Mouse (Mus musculus) forebrain, embryonic 12.5 days (tissue): Measurements from ENCODE around the gene Sstr3. TPM values are rescaled to one million over a fixed set of nuclear protein-coding genes. Genes with fewer than 3 reads are reported as not detected.

ENCODE experiments used
- ATAC-seq: fragments of 200-750 bp; cut with Nextera tagmentation; 2 replicates; pipeline ENCODE4 v1.8.0; 2017; ENCODE audit warnings: moderate TSS enrichment; ENCODE audit not compliant: low FRiP score
- H3K27ac ChIP-seq: fragments of 300-500 bp; sonication (generic); 2 replicates; pipeline ENCODE4 v1.5.1; 2016; ENCODE audit warnings: mild to moderate bottlenecking
- H3K27me3 ChIP-seq: fragments of 300-500 bp; sonication (generic); 2 replicates; pipeline ENCODE4 v1.6.1; 2016; ENCODE audit warnings: mild to moderate bottlenecking
- H3K36me3 ChIP-seq: fragments of 300-500 bp; sonication (generic); replicated peaks from 2 replicates; pipeline ENCODE4 v1.6.1; 2016; ENCODE audit warnings: mild to moderate bottlenecking
- H3K4me1 ChIP-seq: fragments of 300-500 bp; sonication (generic); 2 replicates; pipeline ENCODE4 v1.6.1; 2016
- H3K4me2 ChIP-seq: fragments of 300-500 bp; sonication (generic); 2 replicates; pipeline ENCODE4 v1.6.1; 2016; ENCODE audit warnings: mild to moderate bottlenecking, moderate library complexity
- H3K4me3 ChIP-seq: fragments of 300-500 bp; sonication (generic); replicated peaks from 2 replicates; pipeline ENCODE4 v1.5.1; 2016; ENCODE audit warnings: mild to moderate bottlenecking
- H3K9ac ChIP-seq: fragments of 300-500 bp; sonication (generic); 2 replicates; pipeline ENCODE4 v1.6.1; 2016; ENCODE audit warnings: mild to moderate bottlenecking
- H3K9me3 ChIP-seq: fragments of 300-500 bp; sonication (generic); 2 replicates; pipeline ENCODE4 v1.6.1; 2016
- WGBS: fragments of 180-500 bp; shearing (Covaris S2); methylation state at CpG from one replicate; pipeline ENCODE4 v1.1.7; 2016; 5-methylcytosine and 5-hydroxymethylcytosine counted together
- polyA plus RNA-seq: library from polyadenylated mRNA; unstranded; fragments of >200 nt; fragmentation: Nextera tagmentation; extraction: Ambion mirVana; gene quantifications from 2 replicates; pipeline ENCODE4 v1.2.1, GENCODE M21; 2016

Sstr3 gene
- polyA plus RNA-seq, 1 experiment from 2014 or later = 0.32 TPM

DNA sequence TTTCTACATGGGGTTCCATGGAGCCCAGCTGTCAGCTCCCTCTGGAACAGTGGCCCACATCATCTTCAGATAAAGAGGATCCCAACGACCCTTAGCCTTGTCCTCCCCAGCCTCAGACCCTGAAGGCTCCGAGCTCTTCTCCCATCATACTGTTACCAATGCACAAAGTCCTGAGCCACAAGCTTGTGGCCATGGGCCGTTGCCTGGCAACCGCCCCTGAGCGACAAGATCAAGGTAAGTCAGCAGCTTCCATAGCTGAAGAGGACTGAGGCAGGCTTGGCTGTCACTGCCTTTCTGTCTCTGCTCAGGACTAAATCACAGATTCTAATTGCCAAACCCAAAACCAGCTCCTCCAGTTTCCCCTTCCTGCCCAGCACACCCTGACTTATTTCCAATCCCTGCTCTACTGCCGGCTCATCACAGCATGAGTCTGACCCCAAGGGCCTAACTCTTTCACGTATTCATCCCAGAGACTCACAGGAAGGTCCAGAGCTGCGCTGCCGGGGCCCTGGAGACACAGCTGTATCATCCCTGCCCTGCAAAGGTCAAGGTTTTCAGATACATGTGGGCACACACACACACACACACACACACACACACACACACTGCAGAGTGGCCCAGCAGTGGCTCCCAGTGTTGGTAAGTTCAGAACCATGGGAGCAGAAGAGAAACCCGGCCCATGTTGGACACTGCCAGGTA lies 8.6 kb downstream of the Sstr3 start:
- ATAC-seq = no peak
- 47% methylated on average over 10 of the region's 10 CpGs for WGBS
- Histone ChIP-seq H3K27me3 (peaks cover 24% of the 10 kb centered on the region), H3K27ac (no peak overlapping the region), H3K4me2 (no peak overlapping the region), H3K9ac (no peak overlapping the region), H3K4me1 (peaks cover 19% of the 10 kb centered on the region), H3K9me3 (no peaks in the 10 kb centered on the region), H3K4me3 (no peak overlapping the region), H3K36me3 (no peaks in the 10 kb centered on the region)

DNA sequence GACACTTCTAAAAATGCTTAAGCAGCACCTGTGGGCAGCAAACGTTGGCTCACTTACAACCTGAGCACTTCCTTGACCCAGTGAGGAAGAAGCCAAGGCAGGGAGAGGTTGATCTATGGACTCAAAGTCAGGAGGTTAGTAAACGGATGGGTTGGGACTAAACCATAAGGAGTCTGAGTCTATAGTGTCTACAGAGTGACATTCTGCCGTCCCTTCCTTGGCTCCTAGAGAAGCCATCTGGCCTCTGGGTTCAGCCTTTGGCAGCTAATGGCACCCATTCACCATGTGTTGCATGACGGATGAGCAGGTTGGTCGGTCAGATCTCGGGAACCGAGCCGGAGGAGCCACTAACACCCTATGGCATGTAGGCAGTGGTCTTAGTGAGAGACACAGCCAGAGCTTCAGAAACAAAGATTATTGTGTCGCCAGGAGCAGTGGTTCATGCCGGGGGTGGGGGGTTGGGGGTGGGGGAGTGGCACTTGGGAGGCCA lies 11.1 kb downstream of the Sstr3 start:
- no peak overlapping the region for H3K27ac ChIP-seq
- 80% methylated on average over 10 of the region's 10 CpGs for WGBS
- ATAC-seq = no peak
- H3K36me3 ChIP-seq = no peaks in the 10 kb centered on the region
- H3K9me3 ChIP-seq = no peaks in the 10 kb centered on the region
- no peak overlapping the region for H3K4me3 ChIP-seq
- no peak overlapping the region for H3K4me2 ChIP-seq
- H3K27me3 ChIP-seq = peaks cover 25% of the 10 kb centered on the region
- H3K4me1 ChIP-seq = peaks cover 37% of the 10 kb centered on the region
- H3K9ac ChIP-seq = no peak overlapping the region

- no peak overlapping the region for H3K4me3 ChIP-seq
- WGBS = 75% methylated on average over 10 of the region's 10 CpGs
- no peak overlapping the region for H3K27ac ChIP-seq
- H3K9me3 ChIP-seq = no peaks in the 10 kb centered on the region
- H3K4me1 ChIP-seq = peaks cover 37% of the 10 kb centered on the region
- no peak for ATAC-seq
- H3K9ac ChIP-seq = no peak overlapping the region
- peaks cover 20% of the 10 kb centered on the region for H3K27me3 ChIP-seq
- no peak overlapping the region for H3K4me2 ChIP-seq
- H3K36me3 ChIP-seq = no peaks in the 10 kb centered on the region
These were observed 11.7 kb downstream of the Sstr3 start for GRCm38 (mm10) chr15:78532566-78533345.

- Histone ChIP-seq H3K9me3 (no peaks in the 10 kb centered on the region), H3K27me3 (peaks cover 17% of the 10 kb centered on the region), H3K9ac (peak overlapping the region; percentile 70), H3K27ac (peak overlapping the region; percentile 74), H3K4me2 (peak overlapping the region; percentile 60), H3K4me3 (peak overlapping the region; percentile 38), H3K4me1 (peaks cover 37% of the 10 kb centered on the region), H3K36me3 (no peaks in the 10 kb centered on the region)
- ATAC-seq = peak; percentile 89
- WGBS = under 1% methylated on average over 25 of the region's 25 CpGs
These were observed 12.5 kb downstream of the Sstr3 start for GRCm38 (mm10) chr15:78531901-78532469.

DNA sequence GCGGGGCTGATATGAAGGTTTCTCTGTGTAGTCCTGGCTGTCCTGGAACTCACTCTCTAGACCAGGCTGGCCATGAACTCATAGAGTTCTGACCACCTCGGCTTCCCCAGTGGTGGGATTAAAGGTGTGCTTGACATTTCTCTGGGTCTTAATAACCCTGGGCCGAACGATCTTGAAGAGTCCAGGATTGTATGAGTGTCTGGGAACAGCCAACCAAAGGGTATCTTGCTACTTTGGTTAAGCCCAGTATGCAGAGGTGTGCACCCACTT lies 13.1 kb downstream of the Sstr3 start:
- Histone ChIP-seq H3K9me3 (no peaks in the 10 kb centered on the region), H3K4me3 (no peak overlapping the region), H3K36me3 (no peaks in the 10 kb centered on the region), H3K4me2 (peak overlapping the region; percentile 60; the same call in 1 of the 2 replicates), H3K4me1 (peaks cover 37% of the 10 kb centered on the region), H3K27ac (peak overlapping the region; percentile 74), H3K27me3 (peaks cover 17% of the 10 kb centered on the region), H3K9ac (peak overlapping the region; percentile 70; the same call in 1 of the 2 replicates)
- ATAC-seq = peak; percentile 7; the same call in 1 of the 2 replicates
- 76% methylated on average over 4 of the region's 4 CpGs for WGBS

DNA sequence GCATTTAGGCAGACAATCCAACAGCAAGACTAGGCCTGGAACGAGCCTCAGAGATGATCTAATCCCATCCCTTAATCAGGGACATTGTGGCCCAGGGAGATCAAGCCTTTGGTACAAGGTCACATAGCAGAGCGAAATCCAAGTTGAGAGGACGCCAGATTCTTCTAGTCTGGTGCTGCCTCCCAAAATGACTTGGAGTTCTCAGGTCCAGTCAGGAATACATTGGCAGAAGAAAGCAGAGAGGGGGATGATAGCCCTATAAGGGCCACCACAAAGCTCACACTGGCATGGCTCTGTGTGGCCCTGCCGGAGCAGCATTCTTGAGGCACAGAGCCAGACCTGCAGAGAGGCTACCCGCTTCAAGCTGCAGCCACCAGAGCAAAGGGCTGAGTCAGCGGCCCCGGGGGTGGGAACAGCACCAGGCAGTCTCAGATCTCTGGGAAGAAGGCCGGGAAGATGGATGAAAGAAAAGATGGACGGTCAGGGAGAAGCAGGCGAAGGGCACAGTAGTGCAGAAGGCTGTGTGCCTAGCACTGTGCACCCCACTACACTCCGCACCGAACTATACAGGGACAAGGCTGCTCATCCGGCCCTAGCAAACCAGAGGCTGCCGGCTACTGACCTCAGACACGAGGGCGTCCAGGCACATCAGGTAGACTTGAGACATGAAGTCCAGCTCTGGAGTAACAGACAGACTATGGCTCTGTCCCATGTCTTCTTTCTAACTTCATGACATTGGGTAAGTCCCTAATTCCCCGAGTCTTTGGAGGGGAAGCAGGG lies 13.6 kb downstream of the Sstr3 start, which contains the start of gene C1qtnf6:
Gene C1qtnf6 (minus strand): TSS at position 746 of the 780 bp plus-strand sequence.
- Histone ChIP-seq H3K36me3 (no peaks in the 10 kb centered on the region), H3K4me1 (peaks cover 33% of the 10 kb centered on the region), H3K9me3 (no peaks in the 10 kb centered on the region), H3K9ac (peak within 1 kb of the TSS; percentile 70), H3K4me2 (peak within 1 kb of the TSS; percentile 60), H3K27ac (peak within 1 kb of the TSS; percentile 74), H3K27me3 (peaks cover 17% of the 10 kb centered on the region), H3K4me3 (peak within 1 kb of the TSS; percentile 38)
- no peak for ATAC-seq
- 74% methylated on average over 17 of the region's 17 CpGs for whole genome bisulfite sequencing

DNA sequence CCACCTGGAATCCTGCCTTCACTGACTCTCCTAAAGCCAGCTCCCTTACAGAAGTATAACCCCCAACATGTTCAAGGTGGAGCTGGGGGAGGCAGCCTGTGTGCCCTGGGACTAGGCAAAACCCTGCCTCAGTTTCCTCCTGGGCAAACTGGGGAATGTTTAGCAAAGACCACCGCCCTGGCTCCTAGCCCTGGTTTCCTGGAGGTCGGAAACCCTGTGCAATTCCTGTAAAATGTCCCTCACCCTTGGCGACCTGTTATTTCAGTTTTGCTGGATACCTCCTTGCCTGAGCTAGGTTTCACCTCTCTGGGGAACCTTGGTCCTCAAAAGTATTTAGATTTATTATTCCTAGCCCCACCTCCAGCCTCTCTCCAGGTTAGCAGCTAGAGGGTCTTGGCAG lies 14.3 kb downstream of the Sstr3 start:
- H3K9me3 ChIP-seq = no peaks in the 10 kb centered on the region
- H3K9ac ChIP-seq = peak overlapping the region; percentile 61; the same call in 1 of the 2 replicates
- no peak overlapping the region for H3K4me3 ChIP-seq
- peaks cover 27% of the 10 kb centered on the region for H3K4me1 ChIP-seq
- H3K4me2 ChIP-seq = no peak overlapping the region
- peaks cover 17% of the 10 kb centered on the region for H3K27me3 ChIP-seq
- no peak for ATAC-seq
- 77% methylated on average over 3 of the region's 3 CpGs for WGBS
- no peaks in the 10 kb centered on the region for H3K36me3 ChIP-seq
- no peak overlapping the region for H3K27ac ChIP-seq

- no peaks in the 10 kb centered on the region for H3K9me3 ChIP-seq
- peak overlapping the region; percentile 29 for H3K4me3 ChIP-seq
- H3K9ac ChIP-seq = peak overlapping the region; percentile 61
- ATAC-seq = peak; percentile 28; the same call in 1 of the 2 replicates
- H3K36me3 ChIP-seq = no peaks in the 10 kb centered on the region
- H3K27me3 ChIP-seq = peaks cover 17% of the 10 kb centered on the region
- 2% methylated on average over 15 of the region's 15 CpGs for WGBS
- 0 out of 2 replicates have a peak overlapping the region, but pooled peaks have one; percentile 38 for H3K27ac ChIP-seq
- H3K4me1 ChIP-seq = peaks cover 27% of the 10 kb centered on the region
- H3K4me2 ChIP-seq = peak overlapping the region; percentile 53
These were observed 15.0 kb downstream of the Sstr3 start for GRCm38 (mm10) chr15:78529428-78529990.

GRCm38 (mm10) chr15:78528726-78529411 lies 15.6 kb downstream of the Sstr3 start:
- Histone ChIP-seq H3K27ac (0 out of 2 replicates have a peak overlapping the region, but pooled peaks have one; percentile 38), H3K9me3 (no peaks in the 10 kb centered on the region)
- no peak for ATAC-seq

GRCm38 (mm10) chr15:78527973-78528372 lies 16.5 kb downstream of the Sstr3 start:
- H3K4me1 ChIP-seq = peaks cover 27% of the 10 kb centered on the region
- no peak overlapping the region for H3K9ac ChIP-seq
- 85% methylated on average over 7 of the region's 7 CpGs for WGBS
- H3K4me2 ChIP-seq = no peak overlapping the region
- no peak overlapping the region for H3K4me3 ChIP-seq
- peaks cover 17% of the 10 kb centered on the region for H3K27me3 ChIP-seq
- H3K27ac ChIP-seq = no peak overlapping the region
- no peaks in the 10 kb centered on the region for H3K9me3 ChIP-seq
- no peak for ATAC-seq
- no peaks in the 10 kb centered on the region for H3K36me3 ChIP-seq

More at GRCm38 (mm10) chr15:78528726-78529411, 15.6 kb downstream of the Sstr3 start:
- H3K4me1 ChIP-seq = peaks cover 27% of the 10 kb centered on the region
- H3K9ac ChIP-seq = peak overlapping the region; percentile 61; the same call in 1 of the 2 replicates
- peaks cover 17% of the 10 kb centered on the region for H3K27me3 ChIP-seq
- 51% methylated on average over 11 of the region's 11 CpGs for WGBS
- H3K36me3 ChIP-seq = no peaks in the 10 kb centered on the region
- peak overlapping the region; percentile 29 for H3K4me3 ChIP-seq
- H3K4me2 ChIP-seq = peak overlapping the region; percentile 53

- Histone ChIP-seq H3K4me1 (peaks cover 6% of the 10 kb centered on the region), H3K27ac (no peak overlapping the region), H3K27me3 (no peaks in the 10 kb centered on the region), H3K9ac (no peak overlapping the region), H3K4me3 (no peak overlapping the region), H3K4me2 (no peak overlapping the region), H3K9me3 (no peaks in the 10 kb centered on the region), H3K36me3 (no peaks in the 10 kb centered on the region)
- 80% methylated on average over 5 of the region's 5 CpGs for WGBS
- no peak for ATAC-seq
These were observed 20.3 kb downstream of the Sstr3 start for GRCm38 (mm10) chr15:78524163-78524562.
